Mouse (Mus musculus) hindbrain, embryonic 12.5 days (tissue): ENCODE results near the gene Atf6b. TPM values are rescaled to one million over a fixed set of nuclear protein-coding genes. Genes with fewer than 3 reads are reported as not detected.

Experiments used
- ATAC-seq: fragments of 200-750 bp; cut with Nextera tagmentation; 2 replicates; pipeline ENCODE4 v1.8.0; 2017; ENCODE audit warnings: moderate TSS enrichment; ENCODE audit not compliant: low FRiP score
- H3K27ac ChIP-seq: fragments of 300-500 bp; sonication (generic); 2 replicates; pipeline ENCODE4 v1.5.1; 2016; ENCODE audit warnings: mild to moderate bottlenecking
- H3K27me3 ChIP-seq: fragments of 300-500 bp; sonication (generic); 2 replicates; pipeline ENCODE4 v1.6.1; 2016; ENCODE audit warnings: mild to moderate bottlenecking
- H3K36me3 ChIP-seq: fragments of 300-500 bp; sonication (generic); 2 replicates; pipeline ENCODE4 v1.6.1; 2016; ENCODE audit warnings: mild to moderate bottlenecking
- H3K4me1 ChIP-seq: fragments of 300-500 bp; sonication (generic); 2 replicates; pipeline ENCODE4 v1.6.1; 2016
- H3K4me2 ChIP-seq: fragments of 300-500 bp; sonication (generic); replicated peaks from 2 replicates; pipeline ENCODE4 v1.6.1; 2016; ENCODE audit warnings: mild to moderate bottlenecking
- H3K4me3 ChIP-seq: fragments of 300-500 bp; sonication (generic); 2 replicates; pipeline ENCODE4 v1.5.1; 2016; ENCODE audit warnings: mild to moderate bottlenecking
- H3K9ac ChIP-seq: fragments of 300-500 bp; sonication (generic); 2 replicates; pipeline ENCODE4 v1.6.1; 2016; ENCODE audit warnings: mild to moderate bottlenecking, moderate library complexity
- H3K9me3 ChIP-seq: fragments of 300-500 bp; sonication (generic); replicated peaks from 2 replicates; pipeline ENCODE4 v1.6.1; 2016; ENCODE audit warnings: mild to moderate bottlenecking
- WGBS: fragments of 180-500 bp; shearing (Covaris S2); methylation state at CpG from one replicate; pipeline ENCODE4 v1.1.7; 2016; 5-methylcytosine and 5-hydroxymethylcytosine counted together
- polyA plus RNA-seq: library from polyadenylated mRNA; unstranded; fragments of >200 nt; fragmentation: Nextera tagmentation; extraction: Ambion mirVana; gene quantifications from 2 replicates; pipeline ENCODE4 v1.2.1, GENCODE M21; 2016

The Atf6b gene
- polyA plus RNA-seq, 1 experiment from 2014 or later: 114 TPM

DNA sequence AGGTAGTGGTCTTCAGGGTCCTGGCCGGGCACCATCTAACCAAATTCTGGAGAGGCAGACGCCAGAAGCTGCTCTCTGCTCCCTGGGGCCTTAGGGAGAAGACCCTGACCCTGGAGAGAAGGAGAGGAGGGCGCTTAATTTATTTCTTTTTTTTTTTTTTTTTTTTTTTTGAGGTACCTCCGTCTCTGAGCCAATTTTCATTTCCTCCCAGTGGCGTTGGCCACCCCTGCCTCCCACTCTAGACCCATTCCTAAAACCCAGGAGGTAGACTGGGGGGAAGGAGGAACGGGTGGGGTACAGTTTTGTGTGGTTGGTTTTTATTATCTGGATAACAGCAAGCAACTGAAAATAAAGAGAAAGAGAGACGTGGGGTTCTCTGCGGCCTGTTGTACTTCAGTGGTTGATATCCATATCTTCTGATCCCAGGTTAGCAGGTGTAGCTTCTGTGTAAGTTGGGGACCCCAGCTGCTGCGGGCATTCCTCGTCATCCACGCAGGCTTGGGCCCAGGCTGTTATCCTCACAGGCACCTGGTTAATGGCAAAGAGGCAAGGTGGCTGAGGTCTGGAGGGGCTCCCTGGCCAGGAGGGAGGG lies 33.8 kb upstream of the Atf6b start:
- WGBS: 86% methylated on average over 11 of the region's 11 CpGs
- no peak overlapping the region for H3K27ac ChIP-seq
- no peaks in the 10 kb centered on the region for H3K27me3 ChIP-seq
- H3K4me3 ChIP-seq: no peak overlapping the region
- no peaks in the 10 kb centered on the region for H3K9me3 ChIP-seq
- H3K4me2 ChIP-seq: no peak overlapping the region
- no peak overlapping the region for H3K9ac ChIP-seq
- H3K36me3 ChIP-seq: peaks cover 61% of the 10 kb centered on the region
- peaks cover 15% of the 10 kb centered on the region for H3K4me1 ChIP-seq
- ATAC-seq: no peak

DNA sequence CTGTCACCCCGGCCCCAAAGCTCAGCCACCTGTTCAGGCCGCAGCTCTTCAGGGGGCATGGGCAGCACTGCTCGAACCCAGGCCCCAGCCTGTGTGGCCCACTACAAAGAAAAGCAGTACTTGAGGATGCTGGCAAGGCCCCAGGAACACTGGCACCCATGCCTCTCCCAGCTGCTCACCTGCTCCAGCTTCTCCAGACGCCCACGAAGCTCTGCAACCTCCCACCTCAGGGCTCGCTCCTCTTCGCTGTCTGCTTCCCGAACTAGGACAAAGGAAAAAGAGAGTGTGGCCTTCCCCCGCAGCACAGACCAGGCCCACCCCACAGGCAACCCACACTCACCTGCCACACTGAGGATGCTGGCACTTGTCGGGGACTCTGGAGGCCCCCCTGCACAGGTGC lies 33.1 kb upstream of the Atf6b start:
- Histone ChIP-seq H3K9me3 (no peaks in the 10 kb centered on the region), H3K9ac (peak overlapping the region; percentile 19; the same call in 1 of the 2 replicates), H3K4me1 (peaks cover 8% of the 10 kb centered on the region), H3K4me2 (no peak overlapping the region), H3K27me3 (no peaks in the 10 kb centered on the region), H3K36me3 (peaks cover 61% of the 10 kb centered on the region), H3K27ac (no peak overlapping the region), H3K4me3 (no peak overlapping the region)
- 85% methylated on average over 10 of the region's 10 CpGs for WGBS
- no peak for ATAC-seq

DNA sequence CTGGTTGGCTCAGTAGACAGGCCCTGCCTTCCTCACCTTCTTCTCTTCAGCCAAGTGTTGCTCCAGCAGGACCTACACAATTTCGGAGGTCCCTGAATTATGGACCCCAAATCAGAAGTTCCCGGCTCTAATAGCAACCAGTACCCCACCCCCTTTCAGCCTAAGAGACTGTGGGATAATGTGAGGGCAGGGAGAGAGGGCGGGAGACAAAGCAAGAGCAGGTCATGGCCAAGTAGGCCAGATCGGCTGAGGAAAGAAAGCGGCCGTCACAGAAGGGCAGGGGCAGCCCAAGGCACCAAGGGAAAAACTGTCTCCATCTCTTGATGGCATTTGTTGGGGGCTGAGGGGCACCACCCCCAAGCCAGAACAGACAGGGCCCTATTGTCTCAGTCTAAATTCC lies 31.1 kb upstream of the Atf6b start, which contains the start of gene Egfl8:
Egfl8 (minus strand) TSS at position 101 of the 400 bp plus-strand sequence.
- H3K27me3 ChIP-seq: no peaks in the 10 kb centered on the region
- 54% methylated on average over 6 of the region's 6 CpGs for WGBS
- H3K9ac ChIP-seq: no peak within 1 kb of the TSS; the same call in 1 of the 2 replicates
- H3K9me3 ChIP-seq: no peaks in the 10 kb centered on the region
- H3K4me1 ChIP-seq: peaks cover 6% of the 10 kb centered on the region; the same call in 1 of the 2 replicates
- no peak within 1 kb of the TSS for H3K4me2 ChIP-seq
- peaks cover 63% of the 10 kb centered on the region for H3K36me3 ChIP-seq
- no peak for ATAC-seq
- peak within 1 kb of the TSS; percentile 3; the same call in 1 of the 2 replicates for H3K27ac ChIP-seq
- H3K4me3 ChIP-seq: no peak within 1 kb of the TSS

DNA sequence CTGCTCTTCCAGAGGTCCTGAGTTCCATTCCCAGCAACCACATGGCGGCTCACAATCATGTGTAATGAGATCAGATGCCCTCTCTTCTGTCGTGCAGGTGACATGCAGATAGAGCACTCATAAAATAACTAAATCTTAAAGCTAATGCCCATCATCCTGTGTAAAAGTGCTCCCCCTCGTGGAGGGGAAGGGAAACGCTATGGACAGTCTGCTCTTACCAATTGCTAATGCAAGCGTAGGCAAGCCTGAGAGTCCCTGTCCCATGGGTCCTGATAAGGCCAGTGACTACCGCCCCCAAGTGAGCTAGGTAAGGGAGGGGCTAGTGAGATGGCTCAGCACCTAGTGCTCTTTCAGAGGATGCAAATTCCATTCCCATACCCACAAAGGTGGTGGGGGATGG lies 27.9 kb upstream of the Atf6b start:
- peaks cover 6% of the 10 kb centered on the region; the same call in 1 of the 2 replicates for H3K4me1 ChIP-seq
- no peak overlapping the region for H3K4me2 ChIP-seq
- no peak for ATAC-seq
- H3K36me3 ChIP-seq: peaks cover 55% of the 10 kb centered on the region
- H3K27me3 ChIP-seq: no peaks in the 10 kb centered on the region
- no peak overlapping the region for H3K27ac ChIP-seq
- H3K9ac ChIP-seq: no peak overlapping the region
- H3K9me3 ChIP-seq: no peaks in the 10 kb centered on the region
- 17% methylated on average over 6 of the region's 6 CpGs for WGBS
- H3K4me3 ChIP-seq: no peak overlapping the region

DNA sequence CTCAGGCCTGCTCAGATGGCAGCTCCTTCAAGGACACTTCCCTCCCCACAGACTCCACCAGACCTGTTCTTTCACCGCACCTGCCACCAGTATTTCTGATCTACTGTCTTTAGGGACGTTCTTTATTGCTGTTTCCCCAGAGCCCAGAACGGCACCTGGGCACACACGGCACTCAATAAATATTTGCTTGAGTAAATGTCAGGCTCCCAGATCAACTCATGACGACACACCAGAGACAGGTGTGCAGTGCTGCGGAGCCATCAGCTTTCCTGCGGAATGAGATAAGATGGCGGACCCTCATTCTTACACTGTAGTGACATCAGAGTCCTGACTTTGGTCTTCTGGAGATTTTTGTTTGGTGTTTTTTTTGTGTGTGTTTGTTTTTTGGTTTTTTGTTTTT lies 25.9 kb upstream of the Atf6b start:
- Histone ChIP-seq H3K9me3 (no peaks in the 10 kb centered on the region), H3K27me3 (no peaks in the 10 kb centered on the region), H3K27ac (no peak overlapping the region), H3K4me1 (peaks cover 7% of the 10 kb centered on the region), H3K9ac (no peak overlapping the region), H3K36me3 (peaks cover 36% of the 10 kb centered on the region), H3K4me2 (no peak overlapping the region), H3K4me3 (no peak overlapping the region)
- WGBS: 92% methylated on average over 8 of the region's 8 CpGs
- ATAC-seq: no peak

DNA sequence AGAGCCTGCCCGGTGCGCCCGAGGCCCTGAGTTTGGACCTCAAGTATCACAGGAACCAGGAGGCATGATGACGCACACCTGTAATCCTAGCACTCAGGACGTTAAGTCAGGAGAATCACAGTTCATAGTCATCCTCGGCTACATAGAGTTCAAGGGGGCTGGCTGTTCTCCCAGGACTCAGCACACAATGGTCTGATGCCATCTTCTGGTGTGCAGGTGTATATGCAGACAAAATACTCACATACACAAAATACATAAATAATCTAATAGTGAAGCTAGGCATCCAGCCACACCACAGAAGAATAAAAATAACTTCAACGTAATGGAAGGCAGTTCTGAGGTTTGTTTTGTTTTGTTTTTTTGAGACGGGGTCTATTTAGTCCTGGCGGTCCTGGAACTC lies 23.8 kb upstream of the Atf6b start:
- Histone ChIP-seq H3K4me2 (no peak overlapping the region), H3K27ac (no peak overlapping the region), H3K4me1 (peaks cover 18% of the 10 kb centered on the region), H3K4me3 (no peak overlapping the region), H3K9ac (no peak overlapping the region), H3K27me3 (no peaks in the 10 kb centered on the region), H3K9me3 (no peaks in the 10 kb centered on the region), H3K36me3 (peaks cover 29% of the 10 kb centered on the region)
- 87% methylated on average over 9 of the region's 9 CpGs for WGBS
- ATAC-seq: no peak

DNA sequence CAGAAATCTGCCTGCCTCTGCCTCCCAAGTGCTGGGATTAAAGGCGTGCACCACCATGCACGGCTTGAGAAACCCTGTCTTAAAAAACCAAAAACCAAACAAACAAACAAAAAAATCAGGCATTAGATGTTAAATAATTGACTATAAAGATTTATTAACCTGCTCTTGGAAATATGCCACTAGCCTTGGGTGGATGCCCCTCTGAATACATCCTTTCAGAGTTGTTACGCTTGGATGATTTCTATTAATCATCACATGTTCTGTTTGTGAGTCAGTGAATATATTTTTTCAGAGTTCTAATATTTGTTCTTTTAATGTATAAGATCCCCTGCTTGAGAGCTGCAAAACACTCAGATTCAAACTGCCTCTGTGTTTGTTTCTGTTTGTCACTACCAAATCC lies 22.0 kb upstream of the Atf6b start:
- H3K9me3 ChIP-seq: no peaks in the 10 kb centered on the region
- peaks cover 35% of the 10 kb centered on the region for H3K4me1 ChIP-seq
- H3K9ac ChIP-seq: no peak overlapping the region
- peaks cover 14% of the 10 kb centered on the region for H3K27me3 ChIP-seq
- no peak overlapping the region for H3K4me3 ChIP-seq
- ATAC-seq: no peak
- H3K4me2 ChIP-seq: no peak overlapping the region
- H3K27ac ChIP-seq: no peak overlapping the region
- WGBS: 100% methylated on average over 3 of the region's 3 CpGs
- peaks cover 26% of the 10 kb centered on the region for H3K36me3 ChIP-seq

DNA sequence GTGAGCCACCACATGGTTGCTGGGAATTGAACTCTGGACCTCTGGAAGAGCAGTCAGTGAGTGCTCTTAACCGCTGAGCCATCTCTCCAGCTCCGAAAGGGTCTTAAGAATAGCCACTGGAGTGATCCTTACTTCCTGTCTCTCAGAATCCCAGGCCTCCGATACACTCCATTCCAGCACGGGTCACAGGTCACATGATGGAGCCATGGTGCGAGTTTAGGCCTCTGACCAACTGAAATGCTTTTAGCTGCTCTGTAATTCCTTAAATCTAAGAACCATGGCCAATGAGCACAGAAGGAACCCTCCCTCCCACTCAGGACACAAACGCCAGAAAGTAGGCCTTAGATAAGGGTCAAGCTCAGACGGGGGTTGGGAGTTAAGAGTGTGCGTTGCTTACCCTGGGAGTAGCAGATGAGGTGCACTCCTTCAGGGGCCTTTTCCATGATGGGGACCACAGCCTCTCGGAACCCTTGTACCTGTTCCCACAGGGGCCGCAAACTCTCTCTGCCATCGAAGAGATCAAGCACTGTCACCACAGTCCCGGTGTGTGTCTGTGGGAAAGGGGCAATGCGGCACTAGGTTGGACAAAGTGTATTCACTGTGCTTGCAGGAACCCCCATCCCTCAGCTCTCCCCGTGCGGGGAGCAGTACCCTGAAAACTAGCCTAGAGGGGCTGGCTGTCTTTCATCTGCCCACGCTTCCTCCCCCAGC lies 20.7 kb upstream of the Atf6b start:
- Histone ChIP-seq H3K27ac (peak overlapping the region; percentile 93), H3K4me1 (peaks cover 47% of the 10 kb centered on the region), H3K27me3 (peaks cover 27% of the 10 kb centered on the region), H3K4me3 (peak overlapping the region; percentile 69), H3K4me2 (peak overlapping the region; percentile 88), H3K36me3 (peaks cover 20% of the 10 kb centered on the region), H3K9ac (peak overlapping the region; percentile 74), H3K9me3 (no peaks in the 10 kb centered on the region)
- 50% methylated on average over 16 of the region's 16 CpGs for WGBS
- ATAC-seq: no peak

DNA sequence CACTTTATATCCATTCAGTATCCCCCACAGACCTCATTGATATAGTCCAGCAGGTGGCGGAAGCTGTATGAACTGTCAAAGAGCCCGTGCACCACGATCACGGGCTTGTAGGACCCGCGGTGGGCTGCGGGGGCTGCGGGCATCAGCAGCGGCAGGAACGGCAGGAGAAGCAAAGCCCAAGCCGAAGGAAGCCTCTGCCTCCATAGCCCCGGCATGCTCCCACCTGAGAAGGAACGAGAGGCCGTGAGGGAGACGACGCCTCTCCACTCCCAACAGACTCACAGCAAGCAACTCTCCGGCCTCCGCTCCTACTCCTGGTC lies 20.2 kb upstream of the Atf6b start:
- peak overlapping the region; percentile 93 for H3K27ac ChIP-seq
- peak overlapping the region; percentile 88 for H3K4me2 ChIP-seq
- peaks cover 32% of the 10 kb centered on the region for H3K27me3 ChIP-seq
- no peaks in the 10 kb centered on the region for H3K9me3 ChIP-seq
- H3K4me3 ChIP-seq: peak overlapping the region; percentile 69
- WGBS: under 1% methylated on average over 18 of the region's 18 CpGs
- peak; percentile 36; the same call in 1 of the 2 replicates for ATAC-seq
- H3K36me3 ChIP-seq: peaks cover 17% of the 10 kb centered on the region
- peaks cover 52% of the 10 kb centered on the region for H3K4me1 ChIP-seq
- H3K9ac ChIP-seq: peak overlapping the region; percentile 74

DNA sequence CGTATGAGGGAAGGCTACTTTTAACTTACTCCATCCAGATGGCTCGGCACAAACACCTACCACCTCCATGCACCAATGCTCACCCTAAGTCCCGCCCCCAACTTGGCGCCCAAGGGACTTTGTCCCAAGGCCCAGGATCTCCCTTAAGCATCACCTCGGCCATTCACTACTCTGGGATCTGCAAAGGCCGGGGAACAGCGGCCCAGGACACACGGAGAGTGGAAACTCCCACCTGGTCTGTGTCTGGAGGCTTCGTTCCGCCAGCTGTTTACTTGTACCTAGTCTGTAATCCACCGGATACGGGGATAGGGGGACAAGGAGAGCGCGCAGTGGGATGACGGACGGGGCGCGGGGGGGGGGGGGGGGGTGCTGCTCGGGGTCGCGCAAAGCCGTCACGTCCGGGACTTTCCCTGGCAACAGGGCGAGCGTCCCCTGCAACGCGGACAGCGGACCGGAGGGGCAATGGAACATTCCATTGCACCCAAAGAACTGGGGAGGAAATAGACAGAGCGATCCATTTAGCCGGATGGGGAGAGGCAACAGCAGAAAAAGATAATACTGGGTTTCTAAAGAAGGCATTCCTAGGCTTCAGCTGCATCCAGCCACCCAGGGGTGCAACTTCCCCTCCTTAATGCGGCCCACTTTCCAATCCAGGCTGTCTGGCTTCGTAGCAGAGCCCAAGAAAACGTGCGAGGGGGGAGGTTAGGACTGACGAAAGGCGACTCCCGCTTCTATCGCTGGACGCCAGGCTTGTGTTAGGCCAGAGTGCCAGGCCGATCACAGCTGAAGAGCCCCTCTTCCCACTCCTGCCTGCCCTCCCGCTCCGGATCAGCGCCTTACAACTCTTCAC lies 19.6 kb upstream of the Atf6b start:
- Histone ChIP-seq H3K36me3 (peaks cover 11% of the 10 kb centered on the region), H3K27ac (peak overlapping the region; percentile 93), H3K4me1 (peaks cover 58% of the 10 kb centered on the region), H3K4me3 (peak overlapping the region; percentile 69), H3K4me2 (peak overlapping the region; percentile 88), H3K27me3 (peaks cover 38% of the 10 kb centered on the region), H3K9me3 (no peaks in the 10 kb centered on the region), H3K9ac (peak overlapping the region; percentile 74)
- peak; percentile 71 for ATAC-seq
- WGBS: under 1% methylated on average over 43 of the region's 45 CpGs

DNA sequence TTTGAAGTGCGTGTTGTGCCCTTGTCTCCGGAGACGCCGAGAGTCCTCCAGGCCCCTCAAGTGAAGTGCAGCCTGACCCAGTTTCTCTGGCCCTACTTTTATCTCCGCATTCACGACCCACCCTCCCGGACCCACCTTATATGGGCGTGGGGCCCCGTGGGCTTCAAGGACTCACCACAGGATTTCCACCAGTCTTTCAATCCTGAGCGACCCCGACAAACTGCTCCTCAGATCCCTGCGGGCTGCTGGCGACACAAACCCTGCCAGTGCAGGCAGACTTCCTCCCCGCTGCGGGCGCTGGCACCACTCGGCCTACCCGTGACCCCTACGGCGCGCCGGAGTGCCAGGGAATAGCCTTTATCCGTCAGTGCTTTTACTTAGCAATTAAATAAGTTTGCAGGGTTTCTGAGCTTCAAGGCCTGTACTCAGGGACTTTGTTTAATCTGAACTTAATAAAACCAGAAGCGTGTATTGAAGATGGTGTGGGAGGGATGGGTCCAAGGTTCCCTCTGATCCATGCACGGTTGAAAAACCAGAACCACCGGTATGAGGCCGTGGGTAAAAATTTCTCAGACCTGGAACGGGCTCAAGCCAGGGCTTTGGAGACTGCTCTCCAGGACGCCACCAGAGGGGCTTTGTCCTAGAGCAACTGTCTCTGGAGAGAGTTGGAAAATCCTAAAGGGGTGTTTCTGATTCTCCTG lies 18.9 kb upstream of the Atf6b start, which contains the start of gene Ppt2:
Ppt2 (minus strand) TSS at position 568 of the 701 bp plus-strand sequence.
- H3K4me3 ChIP-seq: peak within 1 kb of the TSS; percentile 69
- peak within 1 kb of the TSS; percentile 74 for H3K9ac ChIP-seq
- H3K27me3 ChIP-seq: peaks cover 45% of the 10 kb centered on the region
- peak within 1 kb of the TSS; percentile 88 for H3K4me2 ChIP-seq
- 5% methylated on average over 29 of the region's 29 CpGs for WGBS
- peaks cover 3% of the 10 kb centered on the region; the same call in 1 of the 2 replicates for H3K36me3 ChIP-seq
- peak within 1 kb of the TSS; percentile 93 for H3K27ac ChIP-seq
- H3K9me3 ChIP-seq: no peaks in the 10 kb centered on the region
- peaks cover 61% of the 10 kb centered on the region for H3K4me1 ChIP-seq
- peak; percentile 9 for ATAC-seq

DNA sequence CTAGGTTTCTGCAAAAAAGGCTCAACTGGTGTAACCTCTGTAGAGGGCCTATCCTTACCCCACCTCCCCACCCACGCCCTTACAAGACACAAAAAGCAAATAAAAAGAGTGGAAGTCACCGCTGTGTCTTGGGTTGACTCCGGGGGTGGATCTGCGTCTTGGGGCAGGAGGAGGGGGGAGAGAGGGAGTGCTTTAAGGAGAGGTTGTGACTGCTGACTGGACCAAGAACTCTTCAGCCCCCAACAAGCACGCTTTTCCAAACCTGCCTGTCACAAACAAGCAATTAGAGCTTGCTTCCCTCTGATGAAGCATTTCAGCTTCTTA lies 18.3 kb upstream of the Atf6b start:
- H3K27ac ChIP-seq: peak overlapping the region; percentile 67; the same call in 1 of the 2 replicates
- peaks cover 50% of the 10 kb centered on the region for H3K27me3 ChIP-seq
- peaks cover 61% of the 10 kb centered on the region for H3K4me1 ChIP-seq

More for the DNA sequence above, 18.3 kb upstream of the Atf6b start:
- Histone ChIP-seq H3K4me3 (peak overlapping the region; percentile 69), H3K4me2 (peak overlapping the region; percentile 88), H3K9ac (peak overlapping the region; percentile 74), H3K9me3 (no peaks in the 10 kb centered on the region), H3K36me3 (peaks cover 3% of the 10 kb centered on the region; the same call in 1 of the 2 replicates)
- no peak for ATAC-seq
- 20% methylated on average over 5 of the region's 5 CpGs for WGBS
